Mouse (Mus musculus) CD4-positive, CD25-positive, alpha-beta regulatory T cell, adult 2 months (primary cell): ENCODE measurements around the gene Rad23a.

ENCODE experiments used
- DNase-seq: peaks from one replicate; pipeline ENCODE4 v3.0.0-alpha.2; 2012; ENCODE audit warnings: low read depth, low spot score

The Rad23a gene

GRCm38 (mm10) chr8:84840248-84840999 is at the start of gene Rad23a:
Gene Rad23a, minus strand, starts transcription at chr8:84840665.
- DNase-seq, result peak; percentile 98

GRCm38 (mm10) chr8:84889141-84889540 is 48.7 kb upstream of the Rad23a start:
- DNase-seq, result no peak

- no peak for DNase-seq
Measured at GRCm38 (mm10) chr8:84888280-84888679, 47.8 kb upstream of the Rad23a start.

GRCm38 (mm10) chr8:84884728-84885127 is 44.3 kb upstream of the Rad23a start:
- no peak for DNase-seq

- DNase-seq, result no peak
Measured at GRCm38 (mm10) chr8:84878915-84879314, 38.5 kb upstream of the Rad23a start.

- no peak for DNase-seq
Measured at GRCm38 (mm10) chr8:84877297-84878035, 37.0 kb upstream of the Rad23a start.

GRCm38 (mm10) chr8:84874339-84874738 is 33.9 kb upstream of the Rad23a start:
- DNase-seq, result no peak

- DNase-seq, result peak; percentile 19
Measured at GRCm38 (mm10) chr8:84873016-84873415, 32.6 kb upstream of the Rad23a start.

GRCm38 (mm10) chr8:84872309-84872965 is 32.0 kb upstream of the Rad23a start:
- DNase-seq, result peak; percentile 49

GRCm38 (mm10) chr8:84871376-84872308 is 31.2 kb upstream of the Rad23a start, which contains the start of gene Syce2:
Gene Syce2, plus strand, starts transcription at chr8:84872111.
- DNase-seq, result peak; percentile 93

GRCm38 (mm10) chr8:84856864-84857441 is 16.5 kb upstream of the Rad23a start, which contains the start of gene Farsa:
Gene Farsa, plus strand, starts transcription at chr8:84856989.
- peak; percentile 93 for DNase-seq

- DNase-seq, result no peak
Measured at GRCm38 (mm10) chr8:84856434-84856833, 16.0 kb upstream of the Rad23a start.

GRCm38 (mm10) chr8:84847684-84848435 is 7.4 kb upstream of the Rad23a start:
- peak; percentile 48 for DNase-seq

- DNase-seq, result peak; percentile 100
Measured at GRCm38 (mm10) chr8:84846722-84847572, 6.5 kb upstream of the Rad23a start, which contains the start of gene Calr. Gene Calr, minus strand, starts transcription at chr8:84846934.

- peak; percentile 68 for DNase-seq
Measured at GRCm38 (mm10) chr8:84846094-84846721, 5.7 kb upstream of the Rad23a start.

GRCm38 (mm10) chr8:84845355-84846093 is 5.1 kb upstream of the Rad23a start:
- DNase-seq, result peak; percentile 34

- peak; percentile 34 for DNase-seq
Measured at GRCm38 (mm10) chr8:84844397-84845070, 4.1 kb upstream of the Rad23a start.
